Mouse (Mus musculus) bone marrow, adult 2 months (tissue): ENCODE data around the gene Phgr1. TPM values are rescaled to one million over a fixed set of nuclear protein-coding genes. Genes with fewer than 3 reads are reported as not detected.

Experiments
- H3K27ac ChIP-seq: fragments of 200-500 bp; 2 replicates; pipeline ENCODE4 v1.5.1; 2012; ENCODE audit warnings: low read depth, mild to moderate bottlenecking, control low read depth, inconsistent platforms, low read length; ENCODE audit not compliant: control insufficient read depth, poor library complexity, insufficient read depth
- H3K4me1 ChIP-seq: fragments of 200-500 bp; 2 replicates; pipeline ENCODE4 v1.6.1; 2011; ENCODE audit warnings: low read length; ENCODE audit not compliant: control insufficient read depth, insufficient read depth
- H3K4me3 ChIP-seq: fragments of 200-500 bp; replicated peaks from 2 replicates; pipeline ENCODE3; 2011; ENCODE audit warnings: mild to moderate bottlenecking, low read depth, low read length, control low read depth; ENCODE audit not compliant: control insufficient read depth
- CTCF ChIP-seq: fragments of 200-500 bp; IDR thresholded peaks from 2 replicates; pipeline ENCODE4 v1.5.1; 2011; ENCODE audit warnings: low read length, control low read depth; ENCODE audit not compliant: control insufficient read depth, insufficient read depth
- POLR2A ChIP-seq: fragments of 200-500 bp; IDR thresholded peaks from 2 replicates; pipeline ENCODE4 v1.6.1; 2011; ENCODE audit warnings: low read depth, mild to moderate bottlenecking, control low read depth, low read length, borderline replicate concordance; ENCODE audit not compliant: control insufficient read depth
- WGBS: fragments of 180-500 bp; shearing (Covaris S2); methylation state at CpG from one replicate; pipeline ENCODE4 v1.1.7; 2018; 5-methylcytosine and 5-hydroxymethylcytosine counted together
- polyA plus RNA-seq: library from polyadenylated mRNA; stranded (reverse); fragments of >200 nt; gene quantifications from 2 replicates; pipeline ENCODE4 v1.2.4, GENCODE M21; 2011; ENCODE audit warnings: low replicate concordance; ENCODE audit not compliant: missing spikeins, insufficient read depth, insufficient read length

Gene Phgr1
- polyA plus RNA-seq, 1 experiment = not detected

DNA sequence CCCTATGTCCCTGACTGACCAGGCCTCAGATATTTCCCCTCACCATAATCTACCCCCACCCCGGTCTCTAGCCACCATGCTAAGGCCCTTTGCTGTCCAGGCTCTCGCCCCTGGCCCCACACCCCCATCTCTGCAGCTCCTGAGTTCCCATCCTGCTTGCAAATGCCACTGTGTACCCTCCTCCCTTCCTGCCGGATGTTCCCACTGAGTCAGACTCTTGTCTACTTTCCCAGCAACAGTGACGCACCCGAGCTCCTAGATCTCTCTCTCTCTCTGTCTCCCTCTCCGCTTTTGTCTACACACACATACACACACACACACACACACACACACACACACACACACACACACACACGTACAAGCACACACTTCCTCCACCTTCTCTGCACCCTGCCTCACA, 9.1 kb upstream of the Phgr1 start:
- WGBS = 68% methylated on average over 7 of the region's 7 CpGs

DNA sequence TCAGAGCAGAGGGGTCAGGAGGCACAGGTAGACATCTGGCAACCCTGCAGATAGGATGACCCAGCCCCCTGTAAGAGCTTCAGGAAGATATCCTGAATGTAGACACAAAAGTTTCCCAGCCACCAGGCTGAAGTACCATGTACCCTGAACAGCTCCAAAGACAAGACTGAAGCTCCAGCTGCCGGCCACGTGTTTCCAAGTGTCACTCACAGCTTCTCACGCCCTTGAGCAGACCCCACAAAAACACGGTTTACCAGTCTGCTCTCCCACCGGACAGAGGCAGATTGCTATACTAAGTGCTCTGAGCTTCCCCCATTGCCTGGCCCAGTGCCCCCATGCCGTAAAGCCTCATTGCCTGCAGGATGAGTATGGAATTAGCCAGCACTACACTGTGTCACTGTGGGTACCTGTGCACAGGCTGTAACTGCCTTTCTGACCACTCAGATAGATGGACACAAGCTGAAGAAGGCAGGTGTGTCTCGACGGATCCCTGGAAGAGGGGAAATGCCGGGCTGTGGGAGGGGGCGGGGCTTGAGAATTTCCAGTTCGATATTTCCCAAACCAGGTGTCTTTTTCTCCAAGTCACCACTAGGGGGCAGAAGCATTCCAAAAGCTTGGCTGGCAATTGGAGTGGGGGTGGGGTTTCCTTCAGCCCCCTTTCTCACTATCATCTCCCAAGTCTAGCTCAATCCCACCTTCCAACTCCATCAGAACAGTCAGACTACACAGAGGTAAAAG, 8.3 kb upstream of the Phgr1 start:
- TF ChIP-seq POLR2A (no peak), CTCF (peak; percentile 33; the same call in 1 of the 2 replicates)
- Histone ChIP-seq H3K4me3 (no peak overlapping the region), H3K4me1 (peaks cover 1% of the 10 kb centered on the region), H3K27ac (no peak overlapping the region)
- WGBS = 34% methylated on average over 11 of the region's 11 CpGs

More for the DNA sequence above, 9.1 kb upstream of the Phgr1 start:
- H3K4me1 ChIP-seq = peaks cover 2% of the 10 kb centered on the region
- no peak overlapping the region for H3K4me3 ChIP-seq
- TF ChIP-seq CTCF (no peak), POLR2A (no peak)
- H3K27ac ChIP-seq = no peak overlapping the region

DNA sequence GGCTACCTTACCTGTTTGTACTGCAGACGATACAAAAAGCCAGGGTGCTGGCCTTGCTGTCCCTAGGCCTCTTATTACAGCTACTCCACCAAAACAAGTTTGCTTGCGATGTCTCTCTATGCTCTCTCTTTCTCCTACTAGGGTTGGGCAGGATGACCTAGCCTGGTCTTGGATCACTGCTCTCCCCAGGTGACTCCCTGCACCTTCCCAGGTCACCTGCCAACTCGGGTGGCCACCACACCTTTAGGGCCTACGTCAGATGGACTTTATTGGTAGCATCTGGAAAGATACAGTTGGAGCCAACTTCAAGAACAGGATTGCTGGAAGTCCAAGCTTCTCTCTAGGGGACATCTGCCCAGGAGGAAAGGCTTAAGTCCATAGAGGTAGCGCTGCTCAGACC, 7.7 kb upstream of the Phgr1 start:
- H3K4me1 ChIP-seq = peaks cover 1% of the 10 kb centered on the region
- no peak overlapping the region for H3K4me3 ChIP-seq
- no peak overlapping the region for H3K27ac ChIP-seq
- 81% methylated on average over 5 of the region's 5 CpGs for whole genome bisulfite sequencing
- TF ChIP-seq POLR2A (no peak), CTCF (no peak)

DNA sequence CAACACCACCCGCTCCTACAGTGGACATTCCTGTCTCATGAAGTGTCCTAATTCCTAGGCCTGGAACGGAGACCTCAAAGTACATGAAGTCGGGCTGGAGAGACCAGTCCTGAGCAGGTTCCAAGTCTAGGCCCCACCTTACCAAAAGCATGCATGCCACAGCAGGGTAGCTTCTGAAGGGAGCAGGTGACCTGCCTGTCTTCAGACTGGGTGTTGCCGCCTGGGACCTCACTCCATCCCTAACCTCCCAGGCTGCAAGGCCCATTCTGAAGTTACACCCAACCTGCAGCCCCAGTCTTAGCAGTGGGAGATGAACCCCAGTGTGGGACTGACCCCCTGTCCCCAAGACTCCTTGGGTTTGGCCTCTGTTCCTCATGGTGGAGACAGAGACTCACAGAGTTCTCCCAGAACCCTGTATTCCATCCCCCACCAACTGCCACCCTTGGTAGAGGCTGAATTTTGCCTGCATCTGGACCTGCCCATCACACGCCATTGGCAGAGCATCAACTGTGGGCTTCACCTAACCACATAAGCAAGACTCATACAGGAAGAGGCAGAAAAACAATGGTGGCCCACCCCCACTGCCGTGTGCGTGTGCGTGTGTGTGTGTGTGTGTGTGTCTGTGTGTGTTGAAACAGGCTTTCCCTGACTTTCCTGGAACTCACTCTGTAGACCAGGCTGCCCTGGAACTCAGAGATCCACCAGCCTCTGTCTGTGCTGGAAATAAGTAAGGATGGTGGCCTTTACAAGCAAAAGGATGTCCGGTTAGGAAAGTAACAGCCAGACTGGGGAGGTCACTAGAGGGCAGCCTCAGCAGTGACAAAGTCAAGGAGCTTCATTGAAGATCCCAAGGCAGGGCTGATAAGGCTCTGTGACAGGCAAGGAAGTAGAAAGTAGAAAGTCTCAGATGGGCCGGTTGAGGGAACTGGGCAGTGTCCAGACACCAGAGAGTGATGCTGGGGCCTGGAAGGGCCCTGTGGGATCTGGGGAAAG, 6.2 kb upstream of the Phgr1 start:
- H3K4me3 ChIP-seq = no peak overlapping the region
- H3K27ac ChIP-seq = no peak overlapping the region
- peaks cover 1% of the 10 kb centered on the region for H3K4me1 ChIP-seq
- TF ChIP-seq CTCF (no peak), POLR2A (no peak)
- 43% methylated on average over 10 of the region's 10 CpGs for WGBS

DNA sequence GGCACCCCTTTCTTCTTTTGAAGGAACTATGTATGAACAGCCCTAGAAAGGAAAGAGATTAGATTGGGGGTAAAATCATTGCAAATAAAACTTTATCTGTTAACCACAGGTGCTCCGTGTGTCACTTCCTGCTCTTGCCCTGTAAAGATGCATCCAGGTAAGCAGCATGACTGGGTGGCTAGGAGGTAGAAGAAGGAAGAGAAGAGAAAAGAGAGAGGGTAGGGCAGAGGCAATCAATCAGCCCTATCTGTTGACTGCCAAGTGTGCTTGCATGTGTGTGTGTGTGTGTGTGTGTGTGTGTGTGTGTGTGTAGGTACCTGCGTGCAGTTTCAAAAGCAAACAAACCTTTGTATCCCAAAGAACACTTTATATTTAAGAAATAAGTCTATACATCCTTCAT, 2.0 kb downstream of the Phgr1 start:
- no peak for TF ChIP-seq POLR2A
- no peak for TF ChIP-seq CTCF
- H3K27ac ChIP-seq = no peak overlapping the region
- no peaks in the 10 kb centered on the region for H3K4me1 ChIP-seq
- no peak overlapping the region for H3K4me3 ChIP-seq
- 56% methylated on average over 2 of the region's 2 CpGs for WGBS

DNA sequence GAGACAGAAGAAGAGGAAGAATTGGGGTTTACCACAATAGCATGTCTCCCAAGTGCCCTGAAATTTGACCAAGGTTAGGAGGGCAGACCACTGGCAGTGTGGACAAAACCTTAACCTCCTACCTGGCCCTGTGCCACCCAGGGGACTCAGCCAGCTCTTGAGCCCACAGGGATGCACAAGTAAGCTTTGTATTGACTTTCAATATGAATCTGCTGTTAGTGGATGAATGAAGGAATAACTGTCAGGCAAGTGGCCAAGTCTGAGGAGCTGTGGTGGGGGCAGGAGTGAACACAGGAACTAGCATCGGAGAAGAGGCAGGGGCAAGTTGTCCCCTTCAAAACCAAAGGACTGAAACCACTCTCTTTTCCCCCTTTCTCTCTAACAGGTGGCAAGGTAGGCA, 2.8 kb downstream of the Phgr1 start:
- Histone ChIP-seq H3K4me3 (no peak overlapping the region), H3K27ac (no peak overlapping the region), H3K4me1 (no peaks in the 10 kb centered on the region; the same call in 1 of the 2 replicates)
- WGBS = 4% methylated on average over 1 of the region's 1 CpGs
- TF ChIP-seq CTCF = no peak
- TF ChIP-seq POLR2A = no peak

DNA sequence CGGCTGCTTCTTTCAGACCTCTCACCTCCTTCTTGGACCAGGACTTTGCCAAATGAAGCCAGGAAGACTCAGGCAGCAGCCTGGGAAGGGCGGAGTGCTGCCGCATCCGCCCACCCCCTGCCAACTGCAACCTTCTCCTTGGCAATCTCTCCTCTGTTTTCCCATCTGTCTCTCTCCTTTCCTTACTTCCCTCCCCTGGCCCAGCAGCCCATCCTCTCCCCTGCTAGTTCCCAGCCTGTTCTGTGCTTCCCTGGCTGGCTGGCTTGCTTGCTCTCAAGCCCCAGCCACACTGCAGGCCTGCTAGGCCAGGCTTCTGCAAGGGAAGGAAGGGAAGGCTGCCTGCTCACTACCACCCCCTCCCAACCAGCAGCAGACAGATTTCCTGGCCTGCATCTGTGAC, 3.3 kb downstream of the Phgr1 start:
- H3K4me3 ChIP-seq = no peak overlapping the region
- no peaks in the 10 kb centered on the region; the same call in 1 of the 2 replicates for H3K4me1 ChIP-seq
- WGBS = 67% methylated on average over 4 of the region's 4 CpGs
- TF ChIP-seq POLR2A = no peak
- no peak for TF ChIP-seq CTCF
- H3K27ac ChIP-seq = no peak overlapping the region; the same call in 1 of the 2 replicates

DNA sequence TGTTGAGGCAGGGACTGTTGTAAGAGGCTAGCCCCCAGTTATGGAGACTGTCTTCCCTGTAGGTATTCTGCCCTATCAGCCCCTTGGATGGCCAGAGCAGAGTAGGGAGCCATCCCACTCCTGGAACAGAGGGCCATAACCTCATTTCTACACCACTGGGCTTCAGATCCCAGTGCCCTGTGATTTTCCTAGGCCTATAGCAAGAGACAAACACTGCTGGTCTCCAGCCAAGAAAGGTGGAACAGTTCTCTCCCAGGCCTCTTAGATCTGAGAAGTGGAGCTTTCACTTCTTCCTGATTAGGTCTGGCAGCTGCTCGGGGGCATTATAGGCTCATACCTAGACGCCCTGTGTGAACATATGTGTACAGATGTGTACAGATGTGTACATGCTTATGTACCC, 3.7 kb downstream of the Phgr1 start:
- 54% methylated on average over 2 of the region's 2 CpGs for WGBS
- TF ChIP-seq CTCF (no peak), POLR2A (no peak)
- H3K4me3 ChIP-seq = no peak overlapping the region
- H3K27ac ChIP-seq = no peak overlapping the region; the same call in 1 of the 2 replicates
- no peaks in the 10 kb centered on the region; the same call in 1 of the 2 replicates for H3K4me1 ChIP-seq
